Mouse (Mus musculus) stomach, postnatal 0 days (tissue): ENCODE results near the gene Fcrla. TPM values are rescaled to one million over a fixed set of nuclear protein-coding genes. Genes with fewer than 3 reads are reported as not detected.
A peak's percentile ranks its signal among the peaks of the same experiment; 100 is the strongest.

Experiments
- ATAC-seq: fragments of 200-750 bp; cut with Nextera tagmentation; 2 replicates; pipeline ENCODE4 v1.8.0; 2017; ENCODE audit not compliant: low FRiP score, low TSS enrichment
- DNase-seq: peaks from one replicate; pipeline ENCODE4 v3.0.0-alpha.2; 2016; ENCODE audit warnings: low spot score
- H3K27ac ChIP-seq: fragments of 300-500 bp; sonication (generic); replicated peaks from 2 replicates; pipeline ENCODE4 v1.5.1; 2014; ENCODE audit warnings: mild to moderate bottlenecking, control low read depth
- H3K27me3 ChIP-seq: fragments of 300-500 bp; sonication (generic); 2 replicates; pipeline ENCODE4 v1.6.1; 2014; ENCODE audit warnings: low read length; ENCODE audit not compliant: control insufficient read depth, insufficient read depth
- H3K36me3 ChIP-seq: fragments of 300-500 bp; sonication (generic); 2 replicates; pipeline ENCODE4 v1.6.1; 2014; ENCODE audit warnings: low read length, mixed read lengths; ENCODE audit not compliant: control insufficient read depth, insufficient read depth
- H3K4me1 ChIP-seq: fragments of 300-500 bp; sonication (generic); replicated peaks from 2 replicates; pipeline ENCODE4 v1.6.1; 2014; ENCODE audit warnings: antibody characterized with exemption; ENCODE audit not compliant: control insufficient read depth, insufficient read depth
- H3K4me2 ChIP-seq: fragments of 300-500 bp; sonication (generic); replicated peaks from 2 replicates; pipeline ENCODE4 v1.6.1; 2014; ENCODE audit warnings: low read depth, mild to moderate bottlenecking, control low read depth, moderate library complexity
- H3K4me3 ChIP-seq: fragments of 300-500 bp; sonication (generic); 2 replicates; pipeline ENCODE4 v1.5.1; 2014; ENCODE audit warnings: low read depth, low read length, control low read depth
- H3K9ac ChIP-seq: fragments of 300-500 bp; sonication (generic); 2 replicates; pipeline ENCODE4 v1.6.1; 2014; ENCODE audit warnings: mild to moderate bottlenecking, low read length, control low read depth, mixed read lengths
- H3K9me3 ChIP-seq: fragments of 300-500 bp; sonication (generic); 2 replicates; pipeline ENCODE4 v1.6.1; 2016; ENCODE audit warnings: low read length; ENCODE audit not compliant: control insufficient read depth
- CTCF ChIP-seq: IDR thresholded peaks from 2 replicates; pipeline ENCODE4 v1.5.1; 2016; ENCODE audit warnings: antibody characterized with exemption, low read depth, mild to moderate bottlenecking, moderate library complexity
- EP300 ChIP-seq: optimal IDR thresholded peaks from 2 replicates; pipeline ENCODE3; 2016; ENCODE audit warnings: antibody characterized with exemption
- WGBS: fragments of 180-500 bp; shearing (Covaris S2); extraction: QIAGEN DNeasy Blood & Tissue Kit; methylation state at CpG from one replicate; pipeline ENCODE4 v1.1.7; 2014; 5-methylcytosine and 5-hydroxymethylcytosine counted together
- polyA plus RNA-seq: library from polyadenylated mRNA; unstranded; fragments of >200 nt; fragmentation: Nextera tagmentation; extraction: Ambion mirVana; gene quantifications from 2 replicates; pipeline ENCODE4 v1.2.1, GENCODE M21; 2015

The Fcrla gene
- polyA plus RNA-seq, 1 experiment from 2014 or later: 0.38 TPM

- Histone ChIP-seq H3K9ac (no peak overlapping the region), H3K4me1 (no peaks in the 10 kb centered on the region), H3K27me3 (no peaks in the 10 kb centered on the region), H3K4me2 (no peak overlapping the region), H3K4me3 (no peak overlapping the region), H3K9me3 (no peaks in the 10 kb centered on the region), H3K36me3 (no peaks in the 10 kb centered on the region), H3K27ac (no peak overlapping the region)
- DNase-seq: no peak
- no peak for ATAC-seq
- no peak for TF ChIP-seq CTCF
- TF ChIP-seq EP300: no peak
- WGBS: 69% methylated on average over 1 of the region's 1 CpGs
Observed at GRCm38 (mm10) chr1:170892279-170892678, 35.1 kb downstream of the Fcrla start.

- H3K9me3 ChIP-seq: no peaks in the 10 kb centered on the region
- H3K27me3 ChIP-seq: no peaks in the 10 kb centered on the region
- 58% methylated on average over 2 of the region's 2 CpGs for WGBS
- H3K4me2 ChIP-seq: no peak overlapping the region
- H3K4me3 ChIP-seq: no peak overlapping the region
- TF ChIP-seq CTCF (no peak), EP300 (no peak)
- no peaks in the 10 kb centered on the region for H3K36me3 ChIP-seq
- H3K4me1 ChIP-seq: no peaks in the 10 kb centered on the region
- ATAC-seq (no peak), DNase-seq (no peak)
- no peak overlapping the region for H3K9ac ChIP-seq
- no peak overlapping the region for H3K27ac ChIP-seq
Observed at GRCm38 (mm10) chr1:170891646-170892045, 35.7 kb downstream of the Fcrla start.

GRCm38 (mm10) chr1:170889310-170889709 is 38.1 kb downstream of the Fcrla start:
- Histone ChIP-seq H3K27ac (no peak overlapping the region), H3K36me3 (no peaks in the 10 kb centered on the region), H3K4me1 (no peaks in the 10 kb centered on the region), H3K4me3 (no peak overlapping the region), H3K9ac (no peak overlapping the region), H3K27me3 (no peaks in the 10 kb centered on the region), H3K9me3 (no peaks in the 10 kb centered on the region), H3K4me2 (no peak overlapping the region)
- TF ChIP-seq EP300: no peak
- TF ChIP-seq CTCF: no peak
- DNase-seq (no peak), ATAC-seq (no peak)
- 81% methylated on average over 4 of the region's 4 CpGs for WGBS

GRCm38 (mm10) chr1:170886044-170886458 is 41.3 kb downstream of the Fcrla start:
- no peaks in the 10 kb centered on the region for H3K9me3 ChIP-seq
- H3K36me3 ChIP-seq: no peaks in the 10 kb centered on the region
- DNase-seq: no peak
- H3K4me1 ChIP-seq: no peaks in the 10 kb centered on the region
- TF ChIP-seq CTCF (no peak), EP300 (no peak)
- no peak overlapping the region for H3K4me2 ChIP-seq
- WGBS: 38% methylated on average over 6 of the region's 6 CpGs
- H3K4me3 ChIP-seq: no peak overlapping the region
- no peak overlapping the region for H3K27ac ChIP-seq
- no peaks in the 10 kb centered on the region for H3K27me3 ChIP-seq
- no peak for ATAC-seq
- H3K9ac ChIP-seq: no peak overlapping the region

- H3K9me3 ChIP-seq: no peaks in the 10 kb centered on the region
- peak within 1 kb of the TSS; percentile 95 for H3K4me3 ChIP-seq
- no peaks in the 10 kb centered on the region for H3K4me1 ChIP-seq
- DNase-seq (peak; percentile 91), ATAC-seq (peak; percentile 89)
- H3K4me2 ChIP-seq: peak within 1 kb of the TSS; percentile 68
- no peaks in the 10 kb centered on the region; the same call in 1 of the 2 replicates for H3K36me3 ChIP-seq
- H3K27ac ChIP-seq: peak within 1 kb of the TSS; percentile 87
- WGBS: under 1% methylated on average over 45 of the region's 46 CpGs
- H3K27me3 ChIP-seq: no peaks in the 10 kb centered on the region
- TF ChIP-seq CTCF (peak; percentile 80), EP300 (no peak)
- peak within 1 kb of the TSS; percentile 93 for H3K9ac ChIP-seq
Observed at GRCm38 (mm10) chr1:170884978-170885561, 42.3 kb downstream of the Fcrla start, which contains the start of the genes Gm26620 and Dusp12. Gm26620 (plus strand) TSS chr1:170885065. Dusp12 (minus strand) TSS chr1:170885540.

- Histone ChIP-seq H3K36me3 (peaks cover 2% of the 10 kb centered on the region; the same call in 1 of the 2 replicates), H3K27ac (peak overlapping the region; percentile 87), H3K9ac (peak overlapping the region; percentile 93), H3K4me2 (peak overlapping the region; percentile 68), H3K4me1 (no peaks in the 10 kb centered on the region), H3K4me3 (peak overlapping the region; percentile 95), H3K27me3 (no peaks in the 10 kb centered on the region), H3K9me3 (no peaks in the 10 kb centered on the region)
- DNase-seq (no peak), ATAC-seq (0 out of 2 replicates have a peak, but pooled peaks have one; percentile 27)
- WGBS: 11% methylated on average over 8 of the region's 8 CpGs
- TF ChIP-seq EP300 (no peak), CTCF (no peak)
Observed at GRCm38 (mm10) chr1:170884390-170884789, 43.0 kb downstream of the Fcrla start.
